Mouse (Mus musculus) heart, adult 2 months (tissue): Measurements from ENCODE around the gene Nhlrc1.

Source experiments
- EP300 ChIP-seq: fragments of 200-500 bp; IDR thresholded peaks from 2 replicates; pipeline ENCODE4 v1.6.1; 2011; ENCODE audit warnings: low read depth, low read length, control low read depth; ENCODE audit not compliant: insufficient read depth
- POLR2A ChIP-seq: fragments of 200-500 bp; IDR thresholded peaks from 2 replicates; pipeline ENCODE4 v1.6.1; 2011; ENCODE audit warnings: mild to moderate bottlenecking, low read depth, low read length, control low read depth; ENCODE audit not compliant: insufficient read depth

DNA sequence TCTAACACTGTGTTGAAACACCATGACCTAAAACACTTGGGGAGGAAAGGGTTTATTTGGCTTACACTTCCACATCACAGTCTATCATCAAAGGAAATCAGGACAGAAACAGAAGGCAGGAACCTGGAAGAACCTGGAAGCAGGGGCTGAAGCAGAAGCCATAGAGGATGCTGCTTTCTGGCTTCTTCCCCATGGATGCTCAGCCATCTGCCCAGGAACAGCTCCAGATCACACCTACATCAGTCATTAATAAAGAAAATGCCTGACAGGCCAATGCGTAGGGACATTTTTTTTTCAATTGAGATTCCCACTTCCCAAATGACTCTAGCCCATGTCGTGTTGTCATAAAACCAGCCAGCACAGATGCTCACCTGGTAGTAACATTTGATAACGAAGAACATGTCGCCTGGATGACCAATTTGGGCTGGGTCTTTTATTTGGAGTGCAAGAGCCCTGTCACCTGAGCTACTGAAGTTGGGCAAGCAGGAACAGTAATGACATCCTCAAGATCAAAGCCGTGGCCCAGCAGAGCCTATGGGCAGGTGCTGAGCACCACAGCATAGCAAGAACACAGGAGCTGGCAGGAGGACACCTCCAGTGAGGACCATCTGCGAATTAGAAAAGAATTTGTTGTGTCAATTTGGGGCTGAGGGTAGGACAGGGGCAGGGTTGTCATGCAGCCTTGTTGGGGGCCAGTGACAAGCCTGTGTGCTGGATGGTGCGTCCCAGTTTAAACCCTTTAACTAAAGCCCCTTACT lies 22.0 kb downstream of the Nhlrc1 start:
- TF ChIP-seq EP300 (no peak), POLR2A (no peak)
